Mouse (Mus musculus) liver, embryonic 16.5 days (tissue): ENCODE results near the gene Pik3r5. TPM values are rescaled to one million over a fixed set of nuclear protein-coding genes. Genes with fewer than 3 reads are reported as not detected.

ENCODE experiments used
- ATAC-seq: fragments of 200-750 bp; cut with Nextera tagmentation; 2 replicates; pipeline ENCODE4 v1.8.0; 2017; ENCODE audit warnings: low read depth, mild to moderate bottlenecking, moderate number of reproducible peaks, moderate library complexity
- H3K27ac ChIP-seq: fragments of 300-500 bp; sonication (generic); 2 replicates; pipeline ENCODE4 v1.5.1; 2014; ENCODE audit warnings: mild to moderate bottlenecking, low read length
- H3K27me3 ChIP-seq: fragments of 300-500 bp; sonication (generic); 2 replicates; pipeline ENCODE4 v1.6.1; 2014; ENCODE audit warnings: low read depth, low read length, mixed read lengths; ENCODE audit not compliant: control insufficient read depth, insufficient read depth
- H3K36me3 ChIP-seq: fragments of 300-500 bp; sonication (generic); 2 replicates; pipeline ENCODE4 v1.6.1; 2014; ENCODE audit warnings: mild to moderate bottlenecking; ENCODE audit not compliant: control insufficient read depth, insufficient read depth
- H3K4me1 ChIP-seq: fragments of 300-500 bp; sonication (generic); 2 replicates; pipeline ENCODE4 v1.6.1; 2014; ENCODE audit warnings: low read depth, low read length, mixed read lengths; ENCODE audit not compliant: control insufficient read depth
- H3K4me2 ChIP-seq: fragments of 300-500 bp; sonication (generic); 2 replicates; pipeline ENCODE4 v1.6.1; 2014; ENCODE audit warnings: low read depth, low read length, mixed read lengths
- H3K4me3 ChIP-seq: fragments of 300-500 bp; sonication (generic); 2 replicates; pipeline ENCODE4 v1.5.1; 2014; ENCODE audit warnings: low read depth, mild to moderate bottlenecking, low read length
- H3K9ac ChIP-seq: fragments of 300-500 bp; sonication (generic); 2 replicates; pipeline ENCODE4 v1.6.1; 2014; ENCODE audit warnings: low read depth, low read length
- H3K9me3 ChIP-seq: fragments of 300-500 bp; sonication (generic); replicated peaks from 2 replicates; pipeline ENCODE4 v1.6.1; 2016; ENCODE audit warnings: low read length; ENCODE audit not compliant: control insufficient read depth
- WGBS: fragments of 180-500 bp; shearing (Covaris S2); extraction: QIAGEN DNeasy Blood & Tissue Kit; methylation state at CpG from one replicate; pipeline ENCODE4 v1.1.7; 2014; ENCODE audit not compliant: insufficient replicate concordance; 5-methylcytosine and 5-hydroxymethylcytosine counted together
- polyA plus RNA-seq: library from polyadenylated mRNA; unstranded; fragments of >200 nt; fragmentation: Nextera tagmentation; extraction: Ambion mirVana; gene quantifications from 2 replicates; pipeline ENCODE4 v1.2.1, GENCODE M21; 2015

Gene Pik3r5
- polyA plus RNA-seq, 1 experiment from 2014 or later: 0.65 TPM

GRCm38 (mm10) chr11:68451747-68452405, 20.0 kb downstream of the Pik3r5 start:
- WGBS: 35% methylated on average over 5 of the region's 5 CpGs
- H3K27ac ChIP-seq: no peak overlapping the region

GRCm38 (mm10) chr11:68452740-68453139, 20.8 kb downstream of the Pik3r5 start:
- H3K4me2 ChIP-seq: no peak overlapping the region
- no peak overlapping the region for H3K27ac ChIP-seq
- H3K9ac ChIP-seq: no peak overlapping the region
- H3K4me1 ChIP-seq: no peaks in the 10 kb centered on the region
- ATAC-seq: no peak
- WGBS: 80% methylated on average over 8 of the region's 8 CpGs
- H3K36me3 ChIP-seq: no peaks in the 10 kb centered on the region
- no peak overlapping the region for H3K4me3 ChIP-seq
- no peaks in the 10 kb centered on the region for H3K9me3 ChIP-seq
- H3K27me3 ChIP-seq: no peaks in the 10 kb centered on the region

More at GRCm38 (mm10) chr11:68451747-68452405, 20.0 kb downstream of the Pik3r5 start:
- no peak for ATAC-seq
- Histone ChIP-seq H3K4me3 (no peak overlapping the region), H3K9me3 (no peaks in the 10 kb centered on the region), H3K4me1 (no peaks in the 10 kb centered on the region), H3K4me2 (no peak overlapping the region), H3K36me3 (no peaks in the 10 kb centered on the region), H3K9ac (no peak overlapping the region), H3K27me3 (no peaks in the 10 kb centered on the region)

GRCm38 (mm10) chr11:68453301-68453700, 21.4 kb downstream of the Pik3r5 start:
- no peak overlapping the region for H3K4me3 ChIP-seq
- H3K27me3 ChIP-seq: no peaks in the 10 kb centered on the region
- H3K27ac ChIP-seq: no peak overlapping the region
- H3K9ac ChIP-seq: no peak overlapping the region
- no peaks in the 10 kb centered on the region for H3K36me3 ChIP-seq
- no peaks in the 10 kb centered on the region for H3K9me3 ChIP-seq
- no peak for ATAC-seq
- no peaks in the 10 kb centered on the region for H3K4me1 ChIP-seq
- 38% methylated on average over 6 of the region's 6 CpGs for WGBS
- H3K4me2 ChIP-seq: no peak overlapping the region

GRCm38 (mm10) chr11:68458086-68458485, 26.2 kb downstream of the Pik3r5 start:
- Histone ChIP-seq H3K9ac (no peak overlapping the region), H3K27ac (no peak overlapping the region), H3K27me3 (no peaks in the 10 kb centered on the region), H3K4me1 (no peaks in the 10 kb centered on the region), H3K4me3 (no peak overlapping the region), H3K36me3 (no peaks in the 10 kb centered on the region), H3K4me2 (no peak overlapping the region), H3K9me3 (no peaks in the 10 kb centered on the region)
- no peak for ATAC-seq
- WGBS: 51% methylated on average over 8 of the region's 8 CpGs

- no peaks in the 10 kb centered on the region for H3K4me1 ChIP-seq
- no peak overlapping the region for H3K4me3 ChIP-seq
- no peak for ATAC-seq
- no peak overlapping the region for H3K4me2 ChIP-seq
- no peaks in the 10 kb centered on the region for H3K9me3 ChIP-seq
- no peaks in the 10 kb centered on the region for H3K27me3 ChIP-seq
- WGBS: 64% methylated on average over 5 of the region's 5 CpGs
- no peak overlapping the region for H3K27ac ChIP-seq
- H3K36me3 ChIP-seq: no peaks in the 10 kb centered on the region
- H3K9ac ChIP-seq: no peak overlapping the region
These were observed 27.1 kb downstream of the Pik3r5 start for GRCm38 (mm10) chr11:68459021-68459420.

GRCm38 (mm10) chr11:68459486-68459885, 27.6 kb downstream of the Pik3r5 start:
- Histone ChIP-seq H3K4me2 (no peak overlapping the region), H3K4me1 (no peaks in the 10 kb centered on the region), H3K9ac (no peak overlapping the region), H3K36me3 (no peaks in the 10 kb centered on the region), H3K4me3 (no peak overlapping the region), H3K9me3 (no peaks in the 10 kb centered on the region), H3K27ac (no peak overlapping the region), H3K27me3 (no peaks in the 10 kb centered on the region)
- ATAC-seq: no peak
- 65% methylated on average over 5 of the region's 5 CpGs for WGBS

GRCm38 (mm10) chr11:68462716-68463115, 30.8 kb downstream of the Pik3r5 start:
- Histone ChIP-seq H3K4me3 (no peak overlapping the region), H3K36me3 (no peaks in the 10 kb centered on the region), H3K4me2 (no peak overlapping the region), H3K27ac (no peak overlapping the region), H3K9ac (no peak overlapping the region), H3K4me1 (no peaks in the 10 kb centered on the region), H3K9me3 (no peaks in the 10 kb centered on the region), H3K27me3 (no peaks in the 10 kb centered on the region)
- ATAC-seq: no peak
- WGBS: 52% methylated on average over 3 of the region's 3 CpGs

- H3K27ac ChIP-seq: no peak overlapping the region
- no peak overlapping the region for H3K9ac ChIP-seq
- no peaks in the 10 kb centered on the region for H3K36me3 ChIP-seq
- H3K27me3 ChIP-seq: no peaks in the 10 kb centered on the region
- H3K9me3 ChIP-seq: no peaks in the 10 kb centered on the region
- H3K4me3 ChIP-seq: no peak overlapping the region
- WGBS: 49% methylated on average over 5 of the region's 5 CpGs
- H3K4me2 ChIP-seq: no peak overlapping the region
- ATAC-seq: no peak
- no peaks in the 10 kb centered on the region for H3K4me1 ChIP-seq
These were observed 32.3 kb downstream of the Pik3r5 start for GRCm38 (mm10) chr11:68464260-68464659.

GRCm38 (mm10) chr11:68465090-68465489, 33.2 kb downstream of the Pik3r5 start:
- H3K4me2 ChIP-seq: no peak overlapping the region
- no peak overlapping the region for H3K9ac ChIP-seq
- H3K4me1 ChIP-seq: no peaks in the 10 kb centered on the region
- no peak overlapping the region for H3K4me3 ChIP-seq
- no peak overlapping the region for H3K27ac ChIP-seq
- no peaks in the 10 kb centered on the region for H3K9me3 ChIP-seq
- H3K27me3 ChIP-seq: no peaks in the 10 kb centered on the region
- ATAC-seq: no peak
- no peaks in the 10 kb centered on the region for H3K36me3 ChIP-seq
- WGBS: 39% methylated on average over 2 of the region's 2 CpGs
